Mouse (Mus musculus): ENCODE results near the gene Sec14l2.
A peak's percentile ranks its signal among the peaks of the same experiment; 100 is the strongest.

The Sec14l2 gene

GRCm38 (mm10) chr11:4053586-4053985 lies 69.6 kb downstream of the Sec14l2 start:
- peak; percentile 68 for DNase-seq (ENCODE audit: low spot score)

- no peak for DNase-seq (ENCODE audit: low spot score)
These were observed 74.8 kb downstream of the Sec14l2 start for GRCm38 (mm10) chr11:4048438-4048837.

GRCm38 (mm10) chr11:4047766-4048165 lies 75.4 kb downstream of the Sec14l2 start:
- DNase-seq (ENCODE audit: low spot score) = no peak
